Mouse (Mus musculus): ENCODE results near the gene Krt10.

Gene Krt10

DNA sequence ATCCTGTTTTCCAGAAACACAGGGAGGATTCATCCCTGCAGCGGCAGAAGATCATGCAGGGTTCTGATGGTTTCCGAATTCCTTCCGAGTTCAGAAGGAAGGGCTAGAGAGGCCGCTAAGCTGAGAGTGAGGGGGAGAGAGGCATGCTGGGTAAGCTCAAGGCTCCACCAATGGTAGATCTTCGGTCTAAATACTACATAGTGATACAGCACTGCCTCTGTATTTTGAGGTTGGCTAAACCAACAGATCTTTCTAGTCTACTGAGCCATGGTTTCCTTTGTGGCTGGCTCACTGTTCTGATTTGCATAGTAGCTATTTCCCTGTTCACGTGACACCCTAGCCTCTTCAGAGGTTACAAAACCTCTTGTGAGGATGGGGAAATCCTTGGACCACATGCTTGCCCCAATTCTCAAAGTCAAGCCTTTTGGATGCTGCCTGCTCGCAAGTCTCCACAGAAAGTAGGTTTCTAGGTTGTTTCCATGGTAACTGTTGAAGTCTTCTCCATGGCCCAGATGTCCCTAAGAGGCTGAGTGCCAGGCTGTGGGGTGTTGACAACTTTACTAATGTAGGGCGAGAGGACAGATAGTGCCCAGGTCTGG, 19.2 kb downstream of the Krt10 start:
- no peak for DNase-seq (ENCODE audit: low spot score)

DNA sequence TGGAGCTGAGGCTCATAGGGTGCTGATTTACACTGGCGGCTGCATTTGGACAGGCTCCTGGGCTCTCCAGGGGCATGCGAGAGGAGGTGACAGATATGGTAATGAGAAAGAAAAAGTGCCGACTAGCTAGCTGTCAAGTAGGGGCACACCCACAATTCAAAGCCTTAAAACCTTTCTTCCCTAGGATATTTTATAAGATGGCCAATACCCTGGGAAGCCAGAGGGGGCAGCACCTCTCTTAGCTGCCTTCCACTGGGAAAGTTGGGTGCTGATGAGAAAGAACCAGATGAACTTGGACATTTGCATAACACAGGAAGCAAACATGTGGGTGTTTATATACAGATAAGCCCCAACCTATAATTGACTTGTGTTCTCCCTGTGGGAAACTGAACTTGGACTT, 19.9 kb downstream of the Krt10 start:
- no peak for DNase-seq (ENCODE audit: low spot score)

DNA sequence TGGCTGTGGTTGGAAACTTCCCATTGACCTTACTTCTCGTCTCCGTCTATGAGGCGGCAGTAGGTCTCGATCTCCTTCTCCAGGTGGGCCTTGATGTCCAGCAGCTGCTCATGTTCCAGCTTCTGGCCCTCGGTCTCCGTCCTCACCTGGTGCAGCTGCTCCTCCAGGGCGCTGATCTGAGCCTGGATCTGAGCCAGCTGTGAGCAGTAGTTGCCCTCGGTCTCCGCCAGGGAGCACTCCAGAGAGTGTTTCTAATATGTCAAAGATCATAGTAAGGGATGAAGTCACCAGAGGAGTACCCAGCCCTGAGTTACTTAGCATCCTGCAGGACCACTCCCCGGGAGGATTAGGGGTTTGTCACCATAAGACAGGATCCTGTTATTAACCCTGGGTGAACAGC, 22.4 kb downstream of the Krt10 start:
- DNase-seq (ENCODE audit: low spot score), result no peak

DNA sequence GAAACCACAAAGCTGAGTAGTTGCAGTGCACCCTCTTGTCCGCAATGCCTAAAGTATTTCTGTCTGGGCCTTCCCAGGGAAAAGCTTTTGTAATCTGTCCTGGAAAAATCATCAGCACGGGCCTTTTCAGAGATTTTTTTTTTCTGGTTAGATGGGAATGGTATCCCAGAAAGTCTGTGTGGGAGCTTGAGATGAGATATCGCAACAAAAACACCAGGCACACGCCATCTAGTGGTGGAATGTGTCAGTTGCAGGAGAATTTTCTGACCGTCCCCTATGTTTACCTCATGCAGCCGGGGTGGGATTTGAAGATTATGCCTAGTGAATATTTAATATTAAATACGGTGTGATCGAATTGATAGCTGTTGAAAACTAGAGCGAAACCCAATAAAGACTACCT, 24.8 kb downstream of the Krt10 start:
- no peak for DNase-seq (ENCODE audit: low spot score)

DNA sequence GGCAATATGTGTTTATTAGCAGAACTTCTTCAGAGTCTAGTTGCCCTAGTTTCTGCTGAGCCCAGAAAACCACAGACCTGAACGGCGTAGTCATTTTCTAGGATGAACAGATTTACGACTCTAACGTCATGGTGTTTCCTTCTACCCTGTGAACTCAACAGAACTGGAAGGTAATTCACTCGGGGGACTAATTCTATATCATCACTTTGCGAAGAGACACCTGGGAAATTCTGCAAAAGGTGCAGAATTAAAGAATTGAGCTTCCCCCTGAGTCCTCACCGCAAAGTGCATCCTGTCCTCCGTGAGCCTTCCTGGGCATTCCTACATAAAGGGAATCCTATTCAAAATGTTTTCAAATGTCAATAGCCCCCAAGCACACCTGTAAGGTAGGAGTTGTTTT, 27.7 kb downstream of the Krt10 start:
- no peak for DNase-seq (ENCODE audit: low spot score)

DNA sequence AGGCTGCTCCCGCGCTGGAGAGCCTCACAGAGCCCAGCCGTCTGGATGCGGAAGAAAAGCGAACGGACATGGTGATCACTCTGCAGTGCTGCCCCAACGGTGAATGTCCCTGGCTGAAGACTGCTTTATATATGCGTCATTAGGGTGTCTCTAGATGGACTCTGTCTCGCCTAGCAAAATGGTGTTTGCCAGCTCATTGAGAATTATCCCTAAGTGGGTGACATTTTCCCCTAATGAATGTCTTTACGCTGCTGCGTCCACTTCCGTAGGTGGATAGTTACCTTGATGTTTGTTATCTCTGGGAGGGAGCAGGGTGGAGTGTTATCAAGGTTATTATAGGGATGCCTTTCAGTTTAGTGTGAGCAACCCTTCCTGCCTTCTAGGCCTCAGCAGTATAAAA, 38.2 kb downstream of the Krt10 start, which contains the start of gene Krt27:
Krt27 (minus strand) TSS at position 101 of the 400 bp plus-strand sequence.
- DNase-seq (ENCODE audit: low spot score), result no peak

DNA sequence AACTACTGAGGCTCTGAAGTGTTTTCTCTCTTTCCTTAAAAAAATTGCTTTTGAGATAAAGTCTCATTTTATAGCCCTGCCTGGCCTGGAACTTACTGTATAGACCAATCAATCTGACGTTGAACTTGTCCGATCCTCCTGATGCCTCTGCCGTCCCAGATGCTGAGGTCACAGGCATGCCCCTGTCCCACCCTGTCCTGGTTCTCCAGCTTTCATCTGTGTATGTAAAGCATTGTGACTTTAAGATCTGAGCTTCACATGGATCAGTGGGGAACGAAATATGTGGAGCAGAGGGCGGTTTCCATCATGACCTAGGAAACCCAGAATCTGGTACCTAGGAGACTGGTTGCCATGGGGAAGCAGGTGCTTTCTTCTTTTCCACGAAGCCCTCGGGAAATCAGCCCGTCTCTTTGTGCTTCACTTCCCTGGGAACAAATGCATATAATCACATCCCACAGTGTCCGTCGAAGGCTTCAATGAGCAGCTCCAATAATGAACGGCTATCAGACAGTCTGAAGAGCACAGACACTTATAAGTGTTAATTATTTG, 49.8 kb downstream of the Krt10 start:
- no peak for DNase-seq (ENCODE audit: low spot score)

DNA sequence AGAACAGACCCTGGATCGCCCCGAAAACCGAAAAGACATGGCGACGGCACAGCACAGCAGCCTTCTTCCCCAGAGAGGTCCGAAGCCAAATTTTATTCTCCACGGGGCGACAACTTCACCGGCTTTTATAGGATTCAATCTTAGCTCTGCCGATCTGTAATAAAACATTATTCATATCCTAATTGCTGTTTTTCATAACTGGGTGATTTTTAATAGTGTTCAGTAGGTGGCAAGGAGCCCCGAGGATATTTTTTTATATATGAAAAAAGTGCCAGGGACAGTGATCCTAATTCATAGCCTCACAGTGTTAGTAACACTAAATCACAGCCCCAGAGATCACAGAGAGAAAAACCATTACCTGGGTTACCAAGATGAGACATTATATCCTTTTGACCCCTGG, 51.3 kb downstream of the Krt10 start, which contains the start of gene Krt26:
Krt26 (minus strand) TSS at position 101 of the 400 bp plus-strand sequence.
- DNase-seq (ENCODE audit: low spot score), result no peak
